Mouse (Mus musculus): ENCODE results near the gene Med24. TPM values are rescaled to one million over a fixed set of nuclear protein-coding genes. Genes with fewer than 3 reads are reported as not detected.

Gene Med24
- polyA plus RNA-seq, 1 experiment from 2014 or later: 24.2 TPM

DNA sequence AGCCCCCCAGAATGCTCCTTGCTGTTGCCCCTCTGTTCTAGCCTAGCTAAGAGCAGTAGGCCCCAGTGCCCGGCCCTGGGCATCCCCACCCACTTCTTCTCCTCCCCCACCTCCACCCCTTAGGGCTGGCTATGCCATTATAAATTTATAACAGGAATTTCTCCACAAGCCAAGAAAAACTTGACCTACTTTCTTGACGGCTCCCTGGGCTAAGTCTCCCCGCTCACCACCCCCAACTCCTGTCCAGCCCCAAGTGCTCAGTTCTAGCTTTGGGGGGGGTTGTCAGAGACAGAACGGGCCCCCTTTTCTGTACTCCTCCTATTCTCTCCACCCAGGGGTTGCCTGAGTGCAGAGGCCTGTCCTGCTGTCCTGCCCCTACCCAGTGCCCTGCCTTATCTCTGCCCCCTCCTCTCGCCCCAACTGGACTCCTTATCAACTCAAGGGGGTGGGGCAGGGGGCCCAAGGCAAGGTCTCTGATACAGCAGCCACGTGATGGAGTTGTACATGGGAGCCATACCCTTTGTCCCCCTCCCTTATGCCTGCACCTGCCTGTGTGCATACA lies 22.1 kb upstream of the Med24 start:
- no peaks in the 10 kb centered on the region for H3K27me3 ChIP-seq
- ATAC-seq (ENCODE audit: insufficient read depth): peak; percentile 82
- peaks cover 100% of the 10 kb centered on the region for H3K4me1 ChIP-seq (replicated peaks)
- peak overlapping the region; percentile 69 for H3K4me2 ChIP-seq
- H3K36me3 ChIP-seq (replicated peaks): peaks cover 8% of the 10 kb centered on the region; the same call in 1 of the 2 replicates
- H3K4me3 ChIP-seq (replicated peaks): peak overlapping the region; percentile 32
- 6% methylated on average over 6 of the region's 6 CpGs for WGBS (ENCODE audit: insufficient replicate concordance)
- H3K9ac ChIP-seq: peak overlapping the region; percentile 31; the same call in 1 of the 2 replicates
- no peaks in the 10 kb centered on the region for H3K9me3 ChIP-seq (replicated peaks)
- peak overlapping the region; percentile 86 for H3K27ac ChIP-seq (replicated peaks)

DNA sequence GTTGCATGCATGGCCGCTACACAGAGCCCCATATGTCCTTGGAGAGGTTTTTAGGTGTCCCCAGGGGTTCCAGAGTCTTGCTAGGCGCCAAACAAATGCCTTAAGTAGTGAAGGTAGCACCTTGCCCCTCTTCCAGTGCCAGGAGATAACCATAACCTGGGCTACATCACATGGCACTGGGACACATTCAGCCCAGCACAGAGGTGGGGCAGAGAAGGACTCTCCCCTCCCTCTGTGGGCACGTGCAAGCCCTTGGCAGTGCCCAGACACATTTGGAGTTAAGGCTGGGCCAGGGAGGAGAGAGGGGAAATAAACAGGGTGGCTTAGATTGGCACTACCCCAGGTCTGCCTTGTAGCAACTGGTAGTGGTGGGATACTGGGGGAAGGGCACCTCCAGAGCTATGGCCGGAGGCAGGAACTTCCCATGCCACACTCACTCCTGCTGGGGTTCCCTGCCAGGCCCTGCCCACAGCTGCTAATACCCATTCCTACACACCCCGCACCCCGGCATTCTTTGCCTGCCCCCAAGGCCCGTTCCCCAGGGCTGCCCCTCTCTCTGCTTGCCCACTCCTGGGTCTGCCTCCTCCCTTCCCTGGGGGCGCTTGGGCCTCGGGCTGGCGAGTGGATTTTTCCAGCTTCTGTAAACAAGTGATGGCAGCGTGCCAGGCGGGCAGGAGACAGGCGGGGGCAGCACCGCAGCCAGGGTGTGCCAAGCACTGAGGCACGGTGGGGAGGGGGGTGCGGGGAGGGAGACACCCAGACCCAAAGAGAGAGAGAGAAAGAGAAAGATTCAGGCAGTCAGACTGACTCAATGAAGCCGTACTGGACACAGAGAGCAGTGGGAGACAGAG lies 21.3 kb upstream of the Med24 start:
- ATAC-seq (ENCODE audit: insufficient read depth): peak; percentile 1; the same call in 1 of the 2 replicates
- Histone ChIP-seq H3K4me2 (peak overlapping the region; percentile 69), H3K36me3 (replicated peaks) (peaks cover 8% of the 10 kb centered on the region; the same call in 1 of the 2 replicates), H3K4me3 (replicated peaks) (peak overlapping the region; percentile 32), H3K9ac (peak overlapping the region; percentile 28; the same call in 1 of the 2 replicates), H3K27me3 (no peaks in the 10 kb centered on the region), H3K9me3 (replicated peaks) (no peaks in the 10 kb centered on the region), H3K4me1 (replicated peaks) (peaks cover 100% of the 10 kb centered on the region), H3K27ac (replicated peaks) (peak overlapping the region; percentile 86)
- 30% methylated on average over 17 of the region's 17 CpGs for WGBS (ENCODE audit: insufficient replicate concordance)

DNA sequence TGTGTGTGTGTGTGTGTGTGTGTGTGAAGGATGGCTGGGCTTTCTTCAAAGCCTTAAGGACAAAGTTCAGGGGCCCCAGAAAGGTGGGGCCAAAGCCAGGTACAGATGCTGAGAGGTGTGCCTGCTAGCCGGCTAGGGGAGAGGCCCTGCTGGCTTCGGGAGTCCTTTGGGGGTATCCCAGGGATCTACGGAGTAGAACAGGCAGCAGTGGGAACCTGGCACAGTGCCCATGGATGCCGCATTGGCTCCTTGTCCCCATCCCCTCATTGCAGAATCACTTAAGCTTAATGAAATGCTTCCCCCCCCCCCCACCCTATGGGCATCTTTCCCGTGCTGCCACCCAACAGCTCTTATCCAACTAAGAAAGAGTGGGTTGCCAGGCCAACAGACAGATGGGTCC lies 20.5 kb upstream of the Med24 start:
- H3K27ac ChIP-seq (replicated peaks): peak overlapping the region; percentile 86; the same call in 1 of the 2 replicates
- H3K4me1 ChIP-seq (replicated peaks): peaks cover 100% of the 10 kb centered on the region
- WGBS (ENCODE audit: insufficient replicate concordance): 67% methylated on average over 5 of the region's 5 CpGs
- no peak overlapping the region; the same call in 1 of the 2 replicates for H3K4me2 ChIP-seq
- H3K36me3 ChIP-seq (replicated peaks): peaks cover 10% of the 10 kb centered on the region; the same call in 1 of the 2 replicates
- no peak for ATAC-seq (ENCODE audit: insufficient read depth)
- H3K4me3 ChIP-seq (replicated peaks): no peak overlapping the region
- no peaks in the 10 kb centered on the region for H3K9me3 ChIP-seq (replicated peaks)
- H3K27me3 ChIP-seq: no peaks in the 10 kb centered on the region
- H3K9ac ChIP-seq: no peak overlapping the region

DNA sequence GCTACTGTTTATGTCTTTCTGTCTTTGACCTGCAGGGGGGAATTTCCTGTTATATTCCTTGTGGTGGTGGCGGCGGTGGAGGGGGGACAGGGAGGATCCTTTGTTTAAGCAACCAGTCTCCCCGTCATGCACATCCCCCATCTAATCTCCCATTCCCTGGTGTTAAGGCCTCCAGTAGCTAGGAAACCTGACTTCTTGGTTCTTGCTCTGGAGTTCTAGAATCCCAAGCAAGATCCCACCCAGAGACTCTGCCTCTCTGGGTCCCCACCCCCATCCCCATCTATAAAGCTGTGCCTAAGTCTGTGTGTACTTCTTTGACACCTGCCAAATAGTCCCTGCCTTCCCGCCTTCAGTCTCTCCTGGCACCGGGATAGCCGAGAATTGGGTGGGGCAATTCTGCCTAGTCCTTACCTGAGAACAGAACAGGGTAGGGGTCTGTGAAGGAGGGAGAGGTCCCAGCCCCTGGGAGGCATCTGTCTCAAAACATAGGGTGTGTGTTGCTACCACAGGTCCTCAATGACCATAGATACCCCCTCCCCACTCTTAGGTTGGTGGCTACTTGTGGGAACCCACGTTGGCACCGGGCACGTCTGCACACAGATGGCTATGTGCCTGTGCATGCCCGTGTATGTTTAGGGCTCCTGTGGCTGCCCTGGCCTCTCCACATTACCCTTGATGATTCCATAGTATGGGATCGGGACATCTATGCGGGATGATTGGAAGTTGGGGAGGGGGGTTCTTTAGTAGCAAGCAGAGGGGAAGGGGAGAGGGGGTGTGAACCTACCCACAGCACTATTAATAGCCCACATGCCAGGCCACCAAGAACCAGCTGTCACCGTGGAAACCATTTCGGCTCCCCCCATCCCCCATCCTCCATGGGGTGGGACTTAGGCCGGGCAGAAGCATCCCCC lies 19.5 kb upstream of the Med24 start:
- no peak for ATAC-seq (ENCODE audit: insufficient read depth)
- H3K4me2 ChIP-seq: peak overlapping the region; percentile 70; the same call in 1 of the 2 replicates
- WGBS (ENCODE audit: insufficient replicate concordance): 36% methylated on average over 15 of the region's 15 CpGs

DNA sequence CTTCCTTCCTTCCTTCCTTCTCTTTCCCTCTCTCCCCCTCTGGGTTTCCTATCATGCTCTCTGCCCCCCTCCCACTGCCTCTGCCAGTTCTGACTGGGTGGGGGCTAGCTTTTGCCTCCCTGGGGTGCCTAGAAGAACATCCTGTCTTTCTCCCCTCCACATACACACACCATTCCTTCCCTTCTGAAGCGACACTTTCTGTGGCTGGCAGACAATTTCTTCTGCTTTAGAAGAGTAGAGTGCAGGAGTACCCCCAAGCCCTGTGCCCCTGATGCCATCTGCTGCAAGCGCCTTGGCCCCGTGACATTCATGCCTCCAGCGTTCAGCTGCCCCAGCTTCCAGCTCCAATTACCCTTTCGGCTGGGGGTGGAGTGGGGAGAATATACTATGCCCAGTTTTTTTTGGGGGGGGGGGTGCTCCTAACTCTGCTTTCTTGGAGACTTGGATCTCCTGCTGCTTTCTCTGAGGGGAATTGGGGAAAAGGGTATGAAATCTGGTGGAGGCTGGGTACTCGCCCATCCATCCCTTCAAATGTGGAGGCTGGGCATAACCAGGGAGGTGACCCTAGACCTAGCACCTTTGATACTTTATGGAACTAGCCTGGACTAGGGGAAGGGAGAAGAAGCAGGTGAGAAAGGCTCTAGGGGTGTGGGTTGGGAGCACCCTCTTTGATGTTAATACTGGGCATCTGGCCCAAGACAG lies 18.7 kb upstream of the Med24 start:
- no peak overlapping the region; the same call in 1 of the 2 replicates for H3K4me3 ChIP-seq (replicated peaks)

More for the DNA sequence above, 19.5 kb upstream of the Med24 start:
- H3K4me1 ChIP-seq (replicated peaks): peaks cover 100% of the 10 kb centered on the region
- 0 out of 2 replicates have a peak overlapping the region, but pooled peaks have one; percentile 6 for H3K9ac ChIP-seq
- H3K9me3 ChIP-seq (replicated peaks): no peaks in the 10 kb centered on the region
- peak overlapping the region; percentile 86 for H3K27ac ChIP-seq (replicated peaks)
- no peak overlapping the region for H3K4me3 ChIP-seq (replicated peaks)
- H3K27me3 ChIP-seq: no peaks in the 10 kb centered on the region
- H3K36me3 ChIP-seq (replicated peaks): peaks cover 8% of the 10 kb centered on the region; the same call in 1 of the 2 replicates

GRCm38 (mm10) chr11:98746855-98747693 lies 17.8 kb upstream of the Med24 start:
- H3K9me3 ChIP-seq (replicated peaks): no peaks in the 10 kb centered on the region
- H3K4me1 ChIP-seq (replicated peaks): peaks cover 100% of the 10 kb centered on the region
- 3% methylated on average over 19 of the region's 19 CpGs for WGBS (ENCODE audit: insufficient replicate concordance)
- no peaks in the 10 kb centered on the region for H3K27me3 ChIP-seq
- peak overlapping the region; percentile 81 for H3K27ac ChIP-seq (replicated peaks)
- H3K4me2 ChIP-seq: peak overlapping the region; percentile 70
- H3K9ac ChIP-seq: peak overlapping the region; percentile 48
- H3K36me3 ChIP-seq (replicated peaks): 0 out of 2 replicates have a peak, but pooled peaks cover 2% of the 10 kb centered on the region
- peak overlapping the region; percentile 30 for H3K4me3 ChIP-seq (replicated peaks)
- ATAC-seq (ENCODE audit: insufficient read depth): peak; percentile 48

More for the DNA sequence above, 18.7 kb upstream of the Med24 start:
- peak overlapping the region; percentile 70 for H3K4me2 ChIP-seq
- H3K27me3 ChIP-seq: no peaks in the 10 kb centered on the region
- H3K36me3 ChIP-seq (replicated peaks): 0 out of 2 replicates have a peak, but pooled peaks cover 2% of the 10 kb centered on the region
- WGBS (ENCODE audit: insufficient replicate concordance): 26% methylated on average over 6 of the region's 6 CpGs
- H3K4me1 ChIP-seq (replicated peaks): peaks cover 100% of the 10 kb centered on the region
- 0 out of 2 replicates have a peak overlapping the region, but pooled peaks have one; percentile 6 for H3K9ac ChIP-seq
- H3K9me3 ChIP-seq (replicated peaks): no peaks in the 10 kb centered on the region
- H3K27ac ChIP-seq (replicated peaks): peak overlapping the region; percentile 79
- no peak for ATAC-seq (ENCODE audit: insufficient read depth)

DNA sequence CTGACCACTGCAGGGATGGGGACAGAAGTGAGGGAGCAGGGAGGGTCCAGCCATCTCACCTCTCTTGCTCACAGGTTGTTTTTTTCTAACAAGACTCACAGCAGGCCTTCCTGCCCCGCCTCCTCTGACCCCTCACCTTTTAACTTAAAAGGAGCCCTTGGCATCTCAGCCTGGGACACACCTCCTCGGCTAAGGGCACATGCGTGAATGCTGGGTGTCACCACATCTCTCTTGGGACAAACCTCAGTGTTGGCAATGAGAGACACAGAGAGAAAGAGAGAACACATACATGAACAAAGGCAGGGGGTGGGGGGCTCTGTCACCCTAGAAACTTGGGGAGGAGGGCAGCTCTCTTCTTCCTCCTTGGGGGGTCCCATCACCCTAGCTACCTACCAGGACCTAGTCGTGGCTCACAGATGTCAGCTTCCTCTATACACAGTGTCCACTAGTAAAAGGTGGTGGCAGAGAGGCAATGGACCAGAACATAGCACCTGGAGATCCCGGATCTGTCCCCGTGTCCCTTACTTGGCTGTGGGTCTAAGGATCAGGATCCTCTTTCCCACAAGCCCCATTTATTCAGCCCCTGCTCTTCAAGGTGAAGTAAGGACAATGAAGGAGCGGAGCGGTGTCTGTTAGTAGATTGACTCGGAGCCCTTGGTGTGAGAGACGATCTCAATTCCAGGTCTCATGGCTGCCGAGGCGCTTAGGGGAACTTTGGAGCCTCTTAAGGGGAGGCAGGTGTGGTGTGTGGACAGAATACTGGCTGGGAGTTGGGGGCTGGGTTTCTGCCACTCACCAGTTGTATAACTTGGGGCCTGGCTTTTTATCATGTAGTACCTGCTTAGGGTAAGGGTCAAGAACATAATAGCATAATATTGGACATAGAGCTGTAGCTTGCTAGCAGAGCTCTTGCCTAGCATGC lies 17.0 kb upstream of the Med24 start:
- Histone ChIP-seq H3K36me3 (replicated peaks) (0 out of 2 replicates have a peak, but pooled peaks cover 2% of the 10 kb centered on the region), H3K27ac (replicated peaks) (peak overlapping the region; percentile 81), H3K4me3 (replicated peaks) (peak overlapping the region; percentile 30; the same call in 1 of the 2 replicates), H3K9me3 (replicated peaks) (no peaks in the 10 kb centered on the region), H3K4me2 (peak overlapping the region; percentile 70), H3K27me3 (no peaks in the 10 kb centered on the region), H3K9ac (0 out of 2 replicates have a peak overlapping the region, but pooled peaks have one; percentile 48), H3K4me1 (replicated peaks) (peaks cover 97% of the 10 kb centered on the region)
- WGBS (ENCODE audit: insufficient replicate concordance): 64% methylated on average over 12 of the region's 12 CpGs
- no peak for ATAC-seq (ENCODE audit: insufficient read depth)

DNA sequence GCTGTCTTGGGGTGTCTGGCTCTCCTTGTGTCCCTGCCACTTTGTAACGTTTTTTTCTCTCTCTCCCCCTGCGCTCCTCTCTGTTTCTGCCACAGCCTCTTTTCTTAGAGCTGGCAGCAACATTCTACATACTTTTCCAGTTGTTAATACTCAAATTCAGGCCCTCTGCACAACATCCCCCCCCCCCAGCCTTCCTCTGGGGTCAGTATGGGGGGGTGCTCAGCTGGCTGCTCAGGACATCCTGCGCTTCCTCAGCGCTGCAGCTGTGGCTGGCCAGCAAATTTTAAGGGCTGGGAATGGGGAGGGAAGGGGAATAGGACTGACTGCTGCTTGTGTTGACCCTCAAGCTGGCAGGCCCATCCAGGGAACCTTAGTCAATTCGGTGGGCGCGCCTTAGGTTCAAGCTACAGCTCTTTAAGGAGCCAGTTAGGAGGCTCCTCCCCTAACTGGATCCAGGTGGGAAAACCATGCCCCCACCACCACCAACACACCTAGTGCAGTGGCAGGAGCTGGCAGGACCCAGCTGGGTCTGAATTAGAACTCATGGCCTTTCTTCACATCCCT lies 15.3 kb upstream of the Med24 start:
- peak overlapping the region; percentile 88; the same call in 1 of the 2 replicates for H3K9ac ChIP-seq
- no peak overlapping the region for H3K4me3 ChIP-seq (replicated peaks)
- H3K27me3 ChIP-seq: no peaks in the 10 kb centered on the region
- peak overlapping the region; percentile 91 for H3K27ac ChIP-seq (replicated peaks)
- no peaks in the 10 kb centered on the region for H3K9me3 ChIP-seq (replicated peaks)
- 71% methylated on average over 7 of the region's 7 CpGs for WGBS (ENCODE audit: insufficient replicate concordance)
- peak overlapping the region; percentile 99 for H3K4me2 ChIP-seq
- H3K4me1 ChIP-seq (replicated peaks): peaks cover 97% of the 10 kb centered on the region
- 0 out of 2 replicates have a peak, but pooled peaks cover 2% of the 10 kb centered on the region for H3K36me3 ChIP-seq (replicated peaks)
- no peak for ATAC-seq (ENCODE audit: insufficient read depth)

All from liver, embryonic 15.5 days (tissue).